Mouse (Mus musculus) mouse trophoblast stem cell (cell line): Measurements from ENCODE around the gene Clec4d.
"Not testable (repeated sequence)": the region's sequence is repeated elsewhere in the genome, so short reads cannot be mapped to it uniquely, and the experiment has no call there.

Source experiments
- in situ Hi-C, 2 experiments: fragments of 300-500 bp; cut with MseI, MboI; formaldehyde crosslinking; loops; 2 replicates in 1 of 2; 3 replicates in 1 of 2; pipeline ENCODE4 v1.15.1; 2025

The Clec4d gene

GRCm38 (mm10) chr6:123261555-123262161, at the start of gene Clec4d:
Clec4d (plus strand) TSS chr6:123262111.
- in situ Hi-C loops: no loop called here

DNA sequence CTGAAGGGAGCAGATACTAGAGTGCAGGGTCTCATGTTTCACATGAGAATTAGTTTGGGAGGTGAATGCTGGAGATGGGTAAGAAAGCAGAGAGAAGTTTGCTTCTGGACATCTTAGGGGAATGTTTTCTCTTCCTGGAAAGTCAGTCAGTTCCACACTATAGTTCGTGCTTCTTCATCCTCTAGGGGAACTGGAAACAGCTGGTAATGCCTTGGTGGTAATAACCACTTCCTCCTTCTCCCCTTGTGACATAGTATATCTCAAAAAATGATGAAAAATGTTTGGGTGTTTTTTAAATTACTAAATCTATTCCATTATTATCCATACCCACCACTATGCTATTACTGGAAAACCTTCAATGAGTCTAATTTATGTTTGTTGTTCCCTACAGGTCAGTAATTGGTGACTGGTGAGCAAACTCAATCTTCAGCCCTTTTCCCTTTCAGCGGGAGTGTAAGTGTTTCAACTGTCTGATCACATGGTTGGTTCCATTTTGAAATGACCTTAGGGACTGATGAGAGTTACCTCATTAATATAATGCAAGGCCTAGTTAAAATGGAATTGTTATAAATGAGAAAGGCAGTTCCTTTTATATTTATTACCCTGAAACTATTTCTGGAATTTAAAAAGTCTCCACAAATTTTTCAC, 34.3 kb upstream of the Clec4d start:
- in situ Hi-C loops: no loop called here

- in situ Hi-C loops: no loop called here
These were observed 32.3 kb upstream of the Clec4d start, which contains the start of gene Clec4n for GRCm38 (mm10) chr6:123229644-123230043. Clec4n (plus strand) TSS chr6:123229843.

DNA sequence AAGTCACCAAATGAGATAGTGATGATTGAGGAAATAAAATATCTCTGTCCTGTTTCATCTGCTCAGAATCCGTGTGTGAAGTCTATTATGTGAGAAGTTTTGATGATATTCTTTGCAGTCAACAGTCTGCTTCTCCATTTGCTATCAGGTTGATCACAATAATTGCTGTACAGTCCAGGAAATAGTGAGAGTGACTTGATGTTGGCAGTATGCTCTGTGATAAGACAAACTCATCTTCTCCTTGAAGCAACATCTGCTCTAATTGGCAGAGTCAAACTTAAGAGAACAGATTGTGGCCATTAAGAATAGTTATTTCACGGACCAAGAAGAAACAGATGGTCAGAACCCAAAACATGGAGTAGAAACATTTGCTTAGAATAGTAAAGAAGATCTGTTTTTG, 30.8 kb upstream of the Clec4d start:
- in situ Hi-C loops: no loop called here

DNA sequence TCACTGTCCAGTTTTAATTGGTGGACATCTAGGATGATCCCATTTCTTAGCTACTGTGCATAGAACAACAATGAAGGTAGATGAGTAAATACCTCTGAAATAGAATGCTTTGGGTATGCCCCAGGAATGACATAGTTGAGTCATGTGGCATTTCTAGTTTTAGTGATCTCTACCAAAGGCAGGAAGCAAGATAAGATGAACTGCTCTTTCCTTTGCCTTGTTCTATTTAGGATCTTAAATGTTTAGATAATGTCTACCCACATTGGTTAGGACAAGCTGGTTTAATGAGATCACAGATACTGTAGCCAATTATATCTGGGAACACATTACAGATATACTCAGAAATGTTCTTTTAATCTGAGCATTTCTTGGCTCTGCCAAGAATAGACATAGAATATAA, 24.3 kb upstream of the Clec4d start:
- in situ Hi-C loops: no loop called here

GRCm38 (mm10) chr6:123244201-123244600, 17.7 kb upstream of the Clec4d start:
- in situ Hi-C loops: no loop called here

DNA sequence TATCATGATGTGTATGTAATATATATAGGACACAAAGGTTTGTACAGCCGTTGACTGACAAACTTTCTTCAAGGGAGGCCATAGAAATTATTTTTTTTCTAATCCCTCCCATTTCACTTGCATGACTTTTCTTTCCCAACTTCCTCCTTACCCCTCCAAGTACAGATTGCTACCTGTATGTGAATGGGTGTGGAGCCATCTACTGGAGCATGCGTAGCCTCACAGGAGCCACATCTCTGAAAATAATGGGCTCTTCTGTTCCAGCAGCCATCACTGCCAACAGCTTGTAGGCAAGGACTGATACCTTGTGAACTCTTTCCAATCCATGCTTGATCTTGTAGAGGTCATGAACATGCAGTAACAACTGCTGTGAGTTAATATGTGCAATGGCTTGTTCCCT, 13.0 kb upstream of the Clec4d start:
- in situ Hi-C loops: not testable (repeated sequence)

- in situ Hi-C loops: loop anchor here in 1 of 2 experiments (10.0 kb wide), 1 partner anchor 358 kb away; no protein-coding TSS in a partner anchor
These were observed 9.2 kb upstream of the Clec4d start for GRCm38 (mm10) chr6:123252735-123253134.

GRCm38 (mm10) chr6:123258946-123259345, 3.0 kb upstream of the Clec4d start:
- in situ Hi-C loops: loop anchor here in 1 of 2 experiments (10.0 kb wide), 1 partner anchor 364 kb away; no protein-coding TSS in a partner anchor

GRCm38 (mm10) chr6:123259889-123260603, 1.9 kb upstream of the Clec4d start:
- in situ Hi-C loops: loop anchor here in 1 of 2 experiments (10.0 kb wide), 1 partner anchor 365 kb away; no protein-coding TSS in a partner anchor

DNA sequence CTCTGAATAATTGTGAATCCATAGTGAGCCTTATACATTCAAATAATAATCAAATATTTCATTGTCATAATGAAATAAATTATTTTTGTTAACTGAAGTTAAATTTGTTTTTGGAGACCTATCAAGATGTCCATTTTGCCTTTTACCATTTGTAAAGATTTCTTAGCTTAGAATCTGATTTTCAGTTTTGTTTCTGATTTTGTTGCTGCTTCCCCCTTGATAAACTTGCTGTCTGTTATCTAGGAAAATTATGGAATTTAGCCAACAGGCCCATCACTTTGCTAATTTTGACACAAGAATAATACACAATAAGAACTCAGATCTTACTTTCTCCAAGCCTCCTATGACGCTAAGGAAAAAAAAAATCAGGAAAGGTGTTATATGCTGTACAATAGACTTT, 1.0 kb upstream of the Clec4d start:
- in situ Hi-C loops: no loop called here

GRCm38 (mm10) chr6:123264194-123264593, 2.3 kb downstream of the Clec4d start:
- in situ Hi-C loops: no loop called here

GRCm38 (mm10) chr6:123265809-123266208, 3.9 kb downstream of the Clec4d start:
- in situ Hi-C loops: no loop called here

DNA sequence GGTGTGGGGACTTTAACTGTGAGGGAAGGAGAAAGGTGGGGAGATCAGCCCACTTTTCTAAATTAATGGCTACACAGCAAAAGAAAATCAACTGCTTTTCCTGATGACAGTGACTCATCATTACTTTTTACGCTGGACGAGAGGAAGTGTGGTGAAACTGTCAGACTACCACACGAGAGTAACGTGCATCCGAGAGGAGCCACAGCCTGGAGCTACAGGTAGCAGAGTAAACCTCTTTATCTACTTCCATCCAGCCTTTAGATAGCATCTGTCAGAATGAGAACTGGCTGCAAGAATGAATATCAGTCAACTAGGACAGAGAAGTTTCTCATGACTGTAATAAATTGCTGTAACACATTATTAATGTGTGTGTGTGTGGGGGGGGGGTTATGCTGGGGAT, 5.0 kb downstream of the Clec4d start:
- in situ Hi-C loops: no loop called here

- in situ Hi-C loops: no loop called here
These were observed 17.5 kb downstream of the Clec4d start for GRCm38 (mm10) chr6:123279443-123279842.

DNA sequence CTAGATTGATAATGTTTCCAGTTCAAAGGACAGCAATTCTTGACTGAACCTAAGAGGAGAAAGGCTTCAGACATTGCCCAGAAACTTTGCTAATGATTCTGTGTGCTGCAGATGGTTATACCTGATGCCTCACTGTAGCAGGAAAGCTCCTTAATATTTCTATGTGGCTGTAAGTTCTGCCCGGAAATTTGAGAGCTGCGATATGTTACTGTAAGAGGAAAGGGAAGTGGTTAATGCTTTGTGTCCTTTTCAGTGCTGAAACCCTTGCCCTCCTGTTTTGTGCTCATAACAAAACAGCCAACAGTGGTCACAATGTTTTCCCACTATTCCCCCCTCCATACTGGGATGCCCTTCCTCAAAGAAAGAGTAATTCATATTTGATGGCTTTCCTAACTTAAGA, 24.4 kb downstream of the Clec4d start:
- in situ Hi-C loops: no loop called here

DNA sequence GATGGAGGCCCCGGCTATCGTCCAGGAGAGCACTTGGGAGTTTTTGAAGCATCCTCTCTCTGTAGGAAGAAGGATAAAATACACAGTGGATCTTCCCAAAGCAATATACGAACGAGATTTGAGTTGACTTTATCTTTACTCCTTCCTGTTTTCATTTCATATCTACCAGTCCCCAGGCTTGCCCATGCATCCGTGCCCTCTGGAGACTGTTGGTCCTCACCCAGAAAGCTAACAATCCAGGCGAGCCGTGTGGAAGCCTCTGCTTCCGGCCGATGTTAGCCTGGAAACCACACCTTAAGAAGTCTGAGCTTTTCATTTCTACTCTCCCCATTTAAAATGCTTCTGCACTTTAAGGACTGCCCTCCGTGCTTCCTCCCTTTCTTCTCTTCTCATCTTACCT, 27.0 kb downstream of the Clec4d start:
- in situ Hi-C loops: no loop called here

DNA sequence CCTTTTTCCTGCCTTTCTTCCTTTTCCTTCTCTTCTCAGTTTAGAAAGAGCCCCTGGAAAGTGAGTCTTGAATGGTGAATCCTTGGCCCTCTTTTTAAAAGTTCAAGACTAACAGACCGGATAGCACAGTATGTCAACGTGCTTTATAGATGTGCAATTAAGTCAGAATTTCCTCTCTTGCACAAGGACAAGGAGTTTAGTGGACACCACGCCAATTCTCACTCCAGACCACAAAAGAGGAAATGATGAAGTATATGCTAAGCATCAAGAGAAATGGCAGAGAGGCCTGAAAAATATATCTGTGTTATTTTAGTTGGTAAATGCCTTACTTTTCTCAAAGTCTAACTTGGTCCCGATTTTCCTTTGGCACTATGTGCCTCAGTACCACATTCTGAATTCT, 27.8 kb downstream of the Clec4d start, which contains the start of gene Clec4e:
Gene Clec4e (minus strand): TSS at position 118 of the 400 bp plus-strand sequence.
- in situ Hi-C loops: no loop called here

GRCm38 (mm10) chr6:123292751-123293400, 31.0 kb downstream of the Clec4d start:
- in situ Hi-C loops: no loop called here

DNA sequence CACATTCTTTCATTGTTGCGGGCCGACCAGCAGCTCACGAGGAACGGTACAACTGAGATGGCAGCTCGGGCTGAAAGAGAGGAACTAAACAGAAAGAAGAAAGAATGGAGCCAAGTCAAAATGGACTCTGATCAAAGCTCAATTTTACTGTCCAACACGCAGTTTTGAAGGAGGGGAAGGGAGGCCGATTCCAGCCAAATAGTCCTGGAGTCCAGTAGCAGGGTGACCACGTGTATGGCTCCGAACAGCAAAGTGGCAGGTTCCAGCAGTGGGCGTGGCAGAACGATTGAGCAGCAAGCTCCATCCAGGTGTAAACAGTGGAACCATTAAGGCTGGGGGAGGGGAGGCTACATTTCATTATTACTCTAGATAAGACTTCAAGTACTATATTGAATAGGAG, 31.6 kb downstream of the Clec4d start:
- in situ Hi-C loops: not testable (repeated sequence)

- in situ Hi-C loops: no loop called here
These were observed 34.8 kb downstream of the Clec4d start for GRCm38 (mm10) chr6:123296687-123297086.

DNA sequence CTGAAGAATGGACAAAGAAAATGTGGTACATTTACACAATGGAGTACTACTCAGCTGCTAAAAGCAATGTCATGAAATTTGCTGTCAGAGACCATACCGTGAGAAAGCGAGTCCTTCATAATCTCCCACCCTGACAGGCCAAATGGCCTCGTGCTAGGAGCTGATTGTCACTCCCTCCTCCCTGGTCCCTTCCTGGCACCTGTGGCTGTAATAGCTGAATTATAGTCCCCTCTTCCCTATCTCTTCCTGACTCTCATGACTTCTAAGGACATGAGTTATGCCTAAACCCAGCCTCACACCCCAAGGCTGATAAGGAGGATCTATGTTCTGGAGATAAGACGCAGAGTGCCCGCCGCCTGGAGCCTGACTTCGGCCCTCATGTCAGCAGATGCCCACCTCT, 44.4 kb downstream of the Clec4d start:
- in situ Hi-C loops: not testable (repeated sequence)
